Mouse (Mus musculus) liver, postnatal 0 days (tissue): Measurements from ENCODE around the gene Tcf23. TPM values are rescaled to one million over a fixed set of nuclear protein-coding genes. Genes with fewer than 3 reads are reported as not detected.

Source experiments
- ATAC-seq: fragments of 200-750 bp; cut with Nextera tagmentation; 2 replicates; pipeline ENCODE4 v1.8.0; 2017; ENCODE audit warnings: mild to moderate bottlenecking, moderate library complexity
- DNase-seq: peaks from one replicate; pipeline ENCODE4 v3.0.0-alpha.2; 2016
- H3K27ac ChIP-seq: fragments of 300-500 bp; sonication (generic); 2 replicates; pipeline ENCODE4 v1.5.1; 2014; ENCODE audit warnings: antibody characterized with exemption, moderate library complexity, mild to moderate bottlenecking, low read depth
- H3K27me3 ChIP-seq: fragments of 300-500 bp; sonication (generic); 2 replicates; pipeline ENCODE4 v1.6.1; 2014; ENCODE audit warnings: low read length, control low read depth, mixed read lengths; ENCODE audit not compliant: insufficient read depth
- H3K36me3 ChIP-seq: fragments of 300-500 bp; sonication (generic); replicated peaks from 2 replicates; pipeline ENCODE4 v1.6.1; 2014; ENCODE audit warnings: mild to moderate bottlenecking, control low read depth, low read length, moderate library complexity, mixed read lengths; ENCODE audit not compliant: insufficient read depth
- H3K4me1 ChIP-seq: fragments of 300-500 bp; sonication (generic); 2 replicates; pipeline ENCODE4 v1.6.1; 2014; ENCODE audit warnings: antibody characterized with exemption, mild to moderate bottlenecking, control low read depth; ENCODE audit not compliant: insufficient read depth
- H3K4me2 ChIP-seq: fragments of 300-500 bp; sonication (generic); 2 replicates; pipeline ENCODE4 v1.6.1; 2014; ENCODE audit warnings: low read depth, mild to moderate bottlenecking, low read length, moderate library complexity, mixed read lengths
- H3K4me3 ChIP-seq: fragments of 300-500 bp; sonication (generic); 2 replicates; pipeline ENCODE4 v1.5.1; 2014; ENCODE audit warnings: low read depth, low read length
- H3K9ac ChIP-seq: fragments of 300-500 bp; sonication (generic); replicated peaks from 2 replicates; pipeline ENCODE4 v1.6.1; 2014; ENCODE audit warnings: mild to moderate bottlenecking, moderate library complexity
- H3K9me3 ChIP-seq: fragments of 300-500 bp; sonication (generic); 2 replicates; pipeline ENCODE4 v1.6.1; 2016; ENCODE audit warnings: mild to moderate bottlenecking, control low read depth, low read length, mixed read lengths
- CTCF ChIP-seq: sonication (generic); IDR thresholded peaks from 2 replicates; pipeline ENCODE4 v1.5.1; 2016; ENCODE audit warnings: antibody characterized with exemption, low read depth
- EP300 ChIP-seq: IDR thresholded peaks from 2 replicates; pipeline ENCODE4 v1.6.1; 2016; ENCODE audit warnings: antibody characterized with exemption, low read depth, mild to moderate bottlenecking
- WGBS: fragments of 180-500 bp; shearing (Covaris S2); extraction: QIAGEN DNeasy Blood & Tissue Kit; methylation state at CpG from one replicate; pipeline ENCODE4 v1.1.7; 2014; ENCODE audit not compliant: insufficient replicate concordance; 5-methylcytosine and 5-hydroxymethylcytosine counted together
- polyA plus RNA-seq: library from polyadenylated mRNA; unstranded; fragments of >200 nt; fragmentation: Nextera tagmentation; extraction: Ambion mirVana; gene quantifications from 2 replicates; pipeline ENCODE4 v1.2.1, GENCODE M21; 2015

The Tcf23 gene
- polyA plus RNA-seq, 1 experiment from 2014 or later = 0.05 TPM

GRCm38 (mm10) chr5:30923119-30923518 lies 45.3 kb upstream of the Tcf23 start:
- H3K4me3 ChIP-seq = peak overlapping the region; percentile 69
- H3K9ac ChIP-seq = peak overlapping the region; percentile 74
- H3K27ac ChIP-seq = no peak overlapping the region
- WGBS = 63% methylated on average over 6 of the region's 6 CpGs
- H3K9me3 ChIP-seq = no peaks in the 10 kb centered on the region
- peaks cover 8% of the 10 kb centered on the region for H3K36me3 ChIP-seq
- ATAC-seq (no peak), DNase-seq (no peak)
- peak overlapping the region; percentile 92 for H3K4me2 ChIP-seq
- H3K27me3 ChIP-seq = no peaks in the 10 kb centered on the region
- TF ChIP-seq EP300 (no peak), CTCF (no peak)
- peaks cover 34% of the 10 kb centered on the region for H3K4me1 ChIP-seq

- peaks cover 34% of the 10 kb centered on the region for H3K4me1 ChIP-seq
- DNase-seq (no peak), ATAC-seq (no peak)
- peaks cover 8% of the 10 kb centered on the region for H3K36me3 ChIP-seq
- H3K4me2 ChIP-seq = no peak overlapping the region
- H3K4me3 ChIP-seq = no peak overlapping the region
- no peak overlapping the region for H3K9ac ChIP-seq
- WGBS = 82% methylated on average over 8 of the region's 8 CpGs
- H3K27me3 ChIP-seq = no peaks in the 10 kb centered on the region
- TF ChIP-seq EP300 (no peak), CTCF (no peak)
- no peaks in the 10 kb centered on the region for H3K9me3 ChIP-seq
- H3K27ac ChIP-seq = no peak overlapping the region
Observed at GRCm38 (mm10) chr5:30924614-30925013, 43.8 kb upstream of the Tcf23 start.

GRCm38 (mm10) chr5:30925217-30925616 lies 43.2 kb upstream of the Tcf23 start:
- H3K27ac ChIP-seq = no peak overlapping the region
- H3K9ac ChIP-seq = no peak overlapping the region
- H3K4me2 ChIP-seq = no peak overlapping the region
- 94% methylated on average over 5 of the region's 5 CpGs for WGBS
- no peak for ATAC-seq
- no peak overlapping the region for H3K4me3 ChIP-seq
- no peak for DNase-seq
- H3K36me3 ChIP-seq = peaks cover 4% of the 10 kb centered on the region
- no peaks in the 10 kb centered on the region for H3K9me3 ChIP-seq
- TF ChIP-seq CTCF (no peak), EP300 (no peak)
- H3K4me1 ChIP-seq = peaks cover 29% of the 10 kb centered on the region
- H3K27me3 ChIP-seq = no peaks in the 10 kb centered on the region

GRCm38 (mm10) chr5:30926073-30926472 lies 42.4 kb upstream of the Tcf23 start:
- WGBS = 71% methylated on average over 2 of the region's 2 CpGs
- Histone ChIP-seq H3K27me3 (no peaks in the 10 kb centered on the region), H3K4me1 (peaks cover 21% of the 10 kb centered on the region), H3K9ac (no peak overlapping the region), H3K4me2 (no peak overlapping the region), H3K27ac (no peak overlapping the region), H3K36me3 (peaks cover 6% of the 10 kb centered on the region; the same call in 1 of the 2 replicates), H3K4me3 (no peak overlapping the region), H3K9me3 (no peaks in the 10 kb centered on the region)
- TF ChIP-seq EP300 (no peak), CTCF (no peak)
- no peak for DNase-seq
- no peak for ATAC-seq

GRCm38 (mm10) chr5:30927945-30928529 lies 40.4 kb upstream of the Tcf23 start:
- peaks cover 6% of the 10 kb centered on the region; the same call in 1 of the 2 replicates for H3K36me3 ChIP-seq
- no peak overlapping the region for H3K27ac ChIP-seq
- H3K27me3 ChIP-seq = no peaks in the 10 kb centered on the region
- H3K9me3 ChIP-seq = no peaks in the 10 kb centered on the region
- no peak overlapping the region for H3K9ac ChIP-seq
- WGBS = 50% methylated on average over 7 of the region's 7 CpGs
- peaks cover 7% of the 10 kb centered on the region for H3K4me1 ChIP-seq
- TF ChIP-seq CTCF (no peak), EP300 (no peak)
- no peak overlapping the region for H3K4me3 ChIP-seq
- DNase-seq = no peak
- ATAC-seq = peak; percentile 30; the same call in 1 of the 2 replicates
- 0 out of 2 replicates have a peak overlapping the region, but pooled peaks have one; percentile 7 for H3K4me2 ChIP-seq

- 51% methylated on average over 4 of the region's 4 CpGs for WGBS
- H3K4me1 ChIP-seq = no peaks in the 10 kb centered on the region; the same call in 1 of the 2 replicates
- DNase-seq = peak; percentile 72
- no peak for ATAC-seq
- H3K36me3 ChIP-seq = peaks cover 6% of the 10 kb centered on the region; the same call in 1 of the 2 replicates
- H3K4me3 ChIP-seq = no peak overlapping the region
- no peaks in the 10 kb centered on the region for H3K9me3 ChIP-seq
- no peak overlapping the region for H3K9ac ChIP-seq
- no peaks in the 10 kb centered on the region for H3K27me3 ChIP-seq
- H3K27ac ChIP-seq = no peak overlapping the region
- TF ChIP-seq EP300 = no peak
- TF ChIP-seq CTCF = peak; percentile 73
- H3K4me2 ChIP-seq = no peak overlapping the region
Observed at GRCm38 (mm10) chr5:30930121-30930520, 38.3 kb upstream of the Tcf23 start.
